Mouse (Mus musculus) olfactory bulb, adult 2 months (tissue): Measurements from ENCODE around the gene Tmem108. TPM values are rescaled to one million over a fixed set of nuclear protein-coding genes. Genes with fewer than 3 reads are reported as not detected.

Experiments used
- H3K27ac ChIP-seq: fragments of 200-500 bp; 2 replicates; pipeline ENCODE4 v1.5.1; 2012; ENCODE audit warnings: low read depth, low read length; ENCODE audit not compliant: insufficient read depth
- H3K4me1 ChIP-seq: fragments of 200-500 bp; 2 replicates; pipeline ENCODE4 v1.6.1; 2012; ENCODE audit warnings: low read length; ENCODE audit not compliant: control insufficient read depth, insufficient read depth
- H3K4me3 ChIP-seq: fragments of 200-500 bp; 2 replicates; pipeline ENCODE4 v1.5.1; 2012; ENCODE audit warnings: mild to moderate bottlenecking, low read depth, low read length, moderate library complexity; ENCODE audit not compliant: insufficient read depth
- CTCF ChIP-seq: fragments of 200-500 bp; IDR thresholded peaks from 2 replicates; pipeline ENCODE4 v1.5.1; 2012; ENCODE audit warnings: low read depth, mild to moderate bottlenecking, low read length, moderate library complexity; ENCODE audit not compliant: insufficient read depth
- POLR2A ChIP-seq: fragments of 200-500 bp; IDR thresholded peaks from 2 replicates; pipeline ENCODE4 v1.6.1; 2012; ENCODE audit warnings: mild to moderate bottlenecking, low read depth, low read length, moderate library complexity; ENCODE audit not compliant: insufficient read depth
- WGBS: fragments of 180-500 bp; shearing (Covaris S2); methylation state at CpG from one replicate; pipeline ENCODE4 v1.1.7; 2018; 5-methylcytosine and 5-hydroxymethylcytosine counted together
- polyA plus RNA-seq: library from polyadenylated mRNA; stranded (reverse); fragments of >200 nt; gene quantifications from 2 replicates; pipeline ENCODE4 v1.2.4, GENCODE M21; 2012; ENCODE audit warnings: low replicate concordance; ENCODE audit not compliant: missing spikeins, insufficient read depth, insufficient read length

Gene Tmem108
- polyA plus RNA-seq, 1 experiment, result not detected

DNA sequence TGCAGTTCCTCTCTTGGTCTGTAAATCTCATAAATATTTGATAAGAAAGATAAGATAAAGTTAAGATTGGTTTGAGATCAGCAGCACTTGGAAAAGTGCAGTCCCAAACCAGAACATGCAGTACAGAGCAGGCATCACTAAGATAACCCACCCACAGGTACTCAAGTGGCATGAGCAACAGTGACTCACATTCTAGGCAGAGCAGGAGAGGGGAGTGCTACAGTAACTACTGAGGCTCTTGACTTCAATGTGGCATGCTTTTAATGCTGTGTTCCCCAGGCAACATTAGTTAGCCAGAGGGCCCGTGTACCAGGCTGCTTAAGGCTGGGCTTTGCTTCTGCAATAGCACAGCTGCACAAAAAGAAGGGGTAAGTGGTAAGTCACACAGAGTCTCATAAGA lies 99.8 kb downstream of the Tmem108 start:
- Histone ChIP-seq H3K4me3 (no peak overlapping the region), H3K27ac (no peak overlapping the region), H3K4me1 (peaks cover 9% of the 10 kb centered on the region)
- TF ChIP-seq CTCF, result no peak
- TF ChIP-seq POLR2A, result no peak
- 50% methylated on average over 1 of the region's 1 CpGs for WGBS

DNA sequence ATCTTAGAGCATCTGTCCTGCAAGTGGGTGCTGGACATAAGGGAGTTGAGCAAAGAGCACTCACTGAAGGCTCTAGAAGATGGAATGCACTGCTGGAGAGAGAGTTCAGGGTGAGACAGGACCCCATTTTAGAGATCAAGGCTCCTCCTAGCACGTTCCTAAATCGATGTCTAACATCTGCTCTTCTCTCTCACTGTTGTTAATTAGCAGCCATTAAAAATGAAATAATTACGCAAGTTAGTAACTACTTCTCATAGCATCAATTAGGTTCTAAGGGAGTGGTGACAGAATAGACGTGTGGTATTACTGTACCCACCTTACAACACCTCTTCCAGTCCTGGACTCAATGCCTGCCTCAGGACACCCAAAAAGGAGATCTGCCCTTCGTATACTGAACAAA lies 103.7 kb downstream of the Tmem108 start:
- H3K4me3 ChIP-seq, result no peak overlapping the region
- no peak overlapping the region for H3K27ac ChIP-seq
- 56% methylated on average over 5 of the region's 5 CpGs for WGBS
- peaks cover 16% of the 10 kb centered on the region for H3K4me1 ChIP-seq
- no peak for TF ChIP-seq CTCF

DNA sequence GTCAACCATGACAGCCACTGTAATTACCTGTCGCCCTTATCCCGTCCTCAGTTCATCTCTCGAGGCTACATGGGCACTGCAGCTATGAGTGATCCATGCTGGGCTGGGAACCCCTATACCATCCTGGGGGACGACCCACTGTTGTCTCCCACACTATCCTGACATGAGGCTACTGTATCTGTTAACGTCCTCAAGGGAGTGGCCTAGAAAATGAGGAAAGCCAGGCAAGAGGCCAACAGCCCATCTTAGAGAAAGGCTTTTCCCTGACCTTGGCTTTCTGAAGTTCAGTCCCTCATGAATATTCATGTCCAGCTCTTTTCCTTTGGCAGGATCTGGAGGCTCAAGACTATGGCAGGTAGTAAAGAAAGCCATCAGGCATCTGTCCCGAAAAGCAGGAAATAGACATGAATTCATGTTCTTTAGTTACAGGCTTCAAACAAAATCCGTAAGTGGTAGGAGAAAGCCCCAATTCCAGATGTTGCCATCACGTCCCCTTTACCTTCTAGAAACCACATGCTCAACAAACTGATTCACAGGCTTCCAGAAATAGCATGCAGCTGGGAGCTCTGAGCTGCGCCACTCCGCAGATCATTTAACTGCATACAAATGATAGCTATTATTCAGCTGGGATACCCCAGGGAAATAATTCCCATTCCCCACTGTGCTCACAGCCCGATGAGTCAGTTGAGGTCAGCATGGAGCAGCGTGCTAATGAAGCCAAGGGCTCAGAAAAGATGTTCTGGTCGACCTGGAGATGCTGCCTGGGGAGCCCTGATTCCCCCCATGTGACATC lies 104.3 kb downstream of the Tmem108 start:
- TF ChIP-seq POLR2A (no peak), CTCF (no peak)
- WGBS, result 32% methylated on average over 13 of the region's 13 CpGs
- Histone ChIP-seq H3K4me3 (no peak overlapping the region), H3K27ac (peak overlapping the region; percentile 19; the same call in 1 of the 2 replicates), H3K4me1 (peaks cover 17% of the 10 kb centered on the region)

DNA sequence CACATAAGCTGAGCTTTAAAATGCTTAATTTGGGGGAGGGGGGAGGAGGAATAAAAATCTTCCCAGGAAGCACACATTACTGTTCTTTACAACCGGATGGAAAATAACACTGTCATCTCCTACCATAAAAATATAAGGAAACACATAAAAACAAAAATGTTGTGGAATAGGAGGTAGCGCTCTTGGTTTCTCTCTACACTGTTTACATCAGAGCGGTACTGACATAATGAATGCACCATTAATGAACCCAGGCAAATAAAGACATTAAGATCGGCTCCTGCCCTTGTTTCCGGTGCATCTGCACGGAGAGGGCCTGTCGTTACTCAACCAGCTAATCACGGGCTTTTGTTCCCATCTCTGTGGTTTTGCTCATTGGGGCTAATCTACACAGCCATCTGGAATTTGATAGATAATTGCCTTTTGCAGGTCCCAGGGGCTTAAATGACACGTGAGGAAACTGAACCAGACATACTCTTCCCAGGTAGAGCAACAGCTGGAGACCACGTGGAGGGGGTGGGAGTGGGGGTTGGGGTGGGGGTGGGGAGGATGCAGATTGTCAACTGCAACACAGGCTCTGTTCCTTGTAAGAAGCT lies 107.5 kb downstream of the Tmem108 start:
- no peak for TF ChIP-seq CTCF
- no peak for TF ChIP-seq POLR2A
- 28% methylated on average over 10 of the region's 10 CpGs for WGBS
- Histone ChIP-seq H3K4me1 (peaks cover 17% of the 10 kb centered on the region), H3K4me3 (no peak overlapping the region), H3K27ac (no peak overlapping the region)

DNA sequence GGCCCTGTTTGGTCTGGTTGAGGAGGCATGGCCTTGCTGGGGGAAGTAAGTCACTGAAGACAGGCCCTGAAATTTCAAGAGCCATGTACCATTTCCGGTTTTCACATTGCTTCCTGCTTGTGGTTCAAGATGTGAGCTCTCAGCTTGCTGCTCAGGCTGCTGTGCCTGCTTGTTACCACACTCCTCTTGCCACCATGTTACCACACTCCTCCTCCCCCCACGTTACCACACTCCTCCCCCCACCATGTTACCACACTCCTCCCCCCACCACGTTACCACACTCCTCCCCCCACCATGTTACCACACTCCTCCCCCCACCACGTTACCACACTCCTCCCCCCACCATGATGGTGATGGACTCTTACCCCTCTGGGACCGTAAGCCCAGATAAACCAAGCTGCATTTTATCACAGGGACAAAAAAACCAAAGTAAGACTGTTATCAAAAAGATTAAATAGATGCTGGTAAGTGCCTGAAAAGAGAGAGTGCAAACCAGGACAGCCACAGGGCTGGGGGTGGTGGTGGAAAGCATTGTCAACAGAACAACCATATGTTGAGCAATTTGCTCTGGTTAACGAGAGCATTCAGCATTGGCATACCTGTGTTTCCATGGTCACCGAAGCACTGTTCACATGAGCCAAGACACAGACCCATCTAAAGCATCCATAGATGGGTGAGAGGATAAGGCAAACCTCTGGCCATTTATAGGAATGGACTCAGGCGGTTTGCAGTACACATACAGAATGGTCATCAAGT lies 109.3 kb downstream of the Tmem108 start:
- H3K4me3 ChIP-seq, result no peak overlapping the region
- peaks cover 14% of the 10 kb centered on the region for H3K4me1 ChIP-seq
- 68% methylated on average over 8 of the region's 8 CpGs for WGBS
- H3K27ac ChIP-seq, result no peak overlapping the region
- TF ChIP-seq CTCF, result no peak
- TF ChIP-seq POLR2A, result no peak

DNA sequence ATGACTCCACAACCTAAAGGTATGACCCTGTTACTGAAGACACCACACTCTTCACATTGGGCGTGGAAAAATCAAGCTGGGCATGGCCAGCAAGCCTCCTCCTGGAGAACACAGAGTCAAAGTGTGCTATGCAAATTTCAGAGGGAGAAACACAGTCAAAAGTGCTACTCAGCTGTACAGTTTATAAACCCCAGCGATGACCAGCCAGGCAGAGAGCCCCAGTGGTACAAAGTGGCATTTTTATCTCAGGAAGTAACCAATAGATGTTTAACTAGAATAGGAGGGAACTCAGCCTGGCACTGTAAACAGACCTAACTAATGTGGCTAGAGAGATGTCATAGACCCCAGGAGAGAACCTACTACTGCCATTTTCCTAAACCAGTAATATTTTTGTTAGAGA lies 115.0 kb downstream of the Tmem108 start:
- TF ChIP-seq POLR2A (no peak), CTCF (no peak)
- Histone ChIP-seq H3K4me3 (no peak overlapping the region), H3K27ac (no peak overlapping the region), H3K4me1 (peaks cover 3% of the 10 kb centered on the region; the same call in 1 of the 2 replicates)
- 78% methylated on average over 2 of the region's 2 CpGs for WGBS

DNA sequence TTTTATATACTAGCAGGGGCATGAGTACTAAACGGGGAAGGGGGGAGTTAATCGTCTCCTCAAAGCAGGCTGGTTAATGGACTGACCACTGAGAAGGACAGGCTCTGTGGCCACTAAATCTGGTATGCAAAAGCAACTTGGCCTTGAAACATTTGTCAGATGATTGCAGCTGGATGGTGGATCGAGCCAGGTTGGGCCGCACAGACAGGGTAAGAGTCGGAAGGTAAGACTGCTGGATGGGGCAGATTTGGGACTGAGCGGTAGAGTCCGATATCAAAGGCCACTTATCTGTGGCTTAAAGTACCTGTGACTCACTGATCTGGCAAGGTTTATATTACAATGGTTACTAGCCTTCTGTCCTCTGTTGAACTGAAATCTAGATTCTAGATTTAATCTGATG lies 115.9 kb downstream of the Tmem108 start:
- TF ChIP-seq POLR2A, result no peak
- TF ChIP-seq CTCF, result no peak
- WGBS, result 92% methylated on average over 7 of the region's 7 CpGs

DNA sequence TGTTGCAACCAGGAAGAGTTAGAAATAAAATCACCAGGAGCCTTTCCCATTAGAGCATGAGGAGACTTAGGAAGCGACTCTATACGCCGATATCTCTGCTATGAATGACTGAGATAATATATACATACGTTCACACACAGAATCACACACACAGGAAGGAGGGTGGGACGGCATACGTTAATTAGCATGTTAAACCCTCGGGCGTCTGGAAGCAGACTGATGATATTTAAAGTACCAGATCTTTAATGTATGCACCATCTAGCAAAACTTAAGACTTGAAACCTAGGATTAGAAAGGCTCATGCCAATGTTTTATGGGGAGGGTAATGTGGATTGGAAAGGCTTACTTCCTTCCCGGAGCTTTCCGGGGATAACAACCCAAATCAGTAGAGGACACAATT lies 119.3 kb downstream of the Tmem108 start:
- H3K4me3 ChIP-seq, result no peak overlapping the region
- no peak overlapping the region for H3K27ac ChIP-seq
- WGBS, result 45% methylated on average over 10 of the region's 10 CpGs
- TF ChIP-seq POLR2A (no peak), CTCF (no peak)
- H3K4me1 ChIP-seq, result peaks cover 3% of the 10 kb centered on the region; the same call in 1 of the 2 replicates

More for the DNA sequence above, 115.9 kb downstream of the Tmem108 start:
- Histone ChIP-seq H3K27ac (no peak overlapping the region), H3K4me3 (no peak overlapping the region), H3K4me1 (peaks cover 3% of the 10 kb centered on the region; the same call in 1 of the 2 replicates)

DNA sequence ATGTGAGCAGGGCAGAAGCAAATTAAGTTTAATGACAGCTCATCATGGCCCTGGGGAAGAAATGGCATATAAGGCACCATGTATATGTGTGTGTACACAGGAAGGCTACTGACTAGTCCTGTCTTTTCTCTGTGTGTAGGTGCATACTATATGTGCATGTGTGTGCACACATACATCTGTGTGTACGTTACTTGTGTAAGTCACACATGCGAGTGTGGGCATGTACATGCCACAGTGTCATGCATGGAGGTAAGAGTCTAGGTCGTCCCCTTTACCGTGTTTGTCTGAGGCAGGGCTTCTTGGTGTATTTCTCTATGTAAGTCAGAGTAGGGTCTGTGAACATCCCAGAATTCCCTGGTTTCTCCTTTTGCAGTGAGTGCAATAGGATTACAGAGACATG lies 120.3 kb downstream of the Tmem108 start:
- 96% methylated on average over 4 of the region's 4 CpGs for WGBS
- H3K4me1 ChIP-seq, result peaks cover 3% of the 10 kb centered on the region; the same call in 1 of the 2 replicates
- TF ChIP-seq CTCF, result no peak
- H3K27ac ChIP-seq, result no peak overlapping the region
- no peak overlapping the region for H3K4me3 ChIP-seq
